Mouse (Mus musculus) liver, embryonic 13.5 days (tissue): ENCODE results near the gene Nab2. TPM values are rescaled to one million over a fixed set of nuclear protein-coding genes. Genes with fewer than 3 reads are reported as not detected.

Experiments used
- ATAC-seq: fragments of 200-750 bp; cut with Nextera tagmentation; 2 replicates; pipeline ENCODE4 v1.8.0; 2017; ENCODE audit warnings: low read depth, mild to moderate bottlenecking, moderate number of reproducible peaks, moderate library complexity
- DNase-seq: peaks from one replicate; pipeline ENCODE4 v3.0.0; 2022
- H3K27ac ChIP-seq: fragments of 300-500 bp; sonication (generic); 2 replicates; pipeline ENCODE4 v1.5.1; 2015; ENCODE audit warnings: moderate library complexity, mild to moderate bottlenecking, inconsistent platforms
- H3K27me3 ChIP-seq: fragments of 300-500 bp; sonication (generic); 2 replicates; pipeline ENCODE4 v1.6.1; 2015; ENCODE audit warnings: mild to moderate bottlenecking, inconsistent platforms
- H3K36me3 ChIP-seq: fragments of 300-500 bp; sonication (generic); 2 replicates; pipeline ENCODE4 v1.6.1; 2015; ENCODE audit warnings: mild to moderate bottlenecking, inconsistent platforms
- H3K4me1 ChIP-seq: fragments of 300-500 bp; sonication (generic); replicated peaks from 2 replicates; pipeline ENCODE4 v1.6.1; 2015; ENCODE audit warnings: inconsistent platforms
- H3K4me2 ChIP-seq: fragments of 300-500 bp; sonication (generic); 2 replicates; pipeline ENCODE4 v1.6.1; 2015; ENCODE audit warnings: inconsistent platforms, mild to moderate bottlenecking, moderate library complexity
- H3K4me3 ChIP-seq: fragments of 300-500 bp; sonication (generic); replicated peaks from 2 replicates; pipeline ENCODE4 v1.5.1; 2015; ENCODE audit warnings: mild to moderate bottlenecking, inconsistent platforms
- H3K9ac ChIP-seq: fragments of 300-500 bp; sonication (generic); 2 replicates; pipeline ENCODE4 v1.6.1; 2015; ENCODE audit warnings: mild to moderate bottlenecking, inconsistent platforms
- H3K9me3 ChIP-seq: fragments of 300-500 bp; sonication (generic); replicated peaks from 2 replicates; pipeline ENCODE4 v1.6.1; 2016; ENCODE audit warnings: inconsistent platforms
- WGBS: fragments of 180-500 bp; shearing (Covaris S2); methylation state at CpG from one replicate; pipeline ENCODE4 v1.1.7; 2015; ENCODE audit not compliant: insufficient replicate concordance; 5-methylcytosine and 5-hydroxymethylcytosine counted together
- polyA plus RNA-seq: library from polyadenylated mRNA; unstranded; fragments of >200 nt; fragmentation: Nextera tagmentation; extraction: Ambion mirVana; gene quantifications from 2 replicates; pipeline ENCODE4 v1.2.1, GENCODE M21; 2015

Nab2 gene
- polyA plus RNA-seq, 1 experiment from 2014 or later, result 1.5 TPM

GRCm38 (mm10) chr10:127620406-127621190, 47.8 kb downstream of the Nab2 start, which contains the start of gene Lrp1:
Gene Lrp1 (minus strand): TSS chr10:127621148.
- H3K4me2 ChIP-seq, result peak within 1 kb of the TSS; percentile 73
- H3K4me3 ChIP-seq, result peak within 1 kb of the TSS; percentile 58
- ATAC-seq, result peak; percentile 35; the same call in 1 of the 2 replicates
- 7% methylated on average over 27 of the region's 32 CpGs for WGBS
- H3K9ac ChIP-seq, result peak within 1 kb of the TSS; percentile 59
- peak within 1 kb of the TSS; percentile 81 for H3K27ac ChIP-seq
- H3K9me3 ChIP-seq, result no peaks in the 10 kb centered on the region
- no peak for DNase-seq
- peaks cover 37% of the 10 kb centered on the region for H3K4me1 ChIP-seq
- no peaks in the 10 kb centered on the region for H3K36me3 ChIP-seq
- H3K27me3 ChIP-seq, result peaks cover 70% of the 10 kb centered on the region

DNA sequence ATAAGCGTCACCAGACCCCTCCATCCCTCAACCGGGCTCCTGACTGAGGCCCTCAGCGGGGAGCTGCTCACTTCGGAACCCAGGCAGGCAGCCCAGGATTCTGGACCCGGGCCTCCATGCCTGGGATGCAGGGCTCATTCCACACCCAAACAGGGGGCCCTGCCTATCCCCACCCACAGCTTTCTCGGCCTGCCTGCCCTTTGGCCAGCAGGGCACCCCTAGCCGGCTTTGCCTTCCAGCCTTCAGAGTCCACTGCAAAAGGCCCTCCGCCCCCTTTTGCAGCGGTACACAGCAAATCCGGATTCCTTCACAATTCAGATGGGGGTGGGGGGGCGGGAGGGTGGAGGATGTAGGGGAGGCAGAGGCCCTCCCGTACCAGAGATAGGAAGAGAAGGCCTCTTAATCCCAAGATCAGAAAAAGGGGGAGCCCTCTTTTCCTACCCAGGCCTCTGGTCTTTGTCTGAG, 48.4 kb downstream of the Nab2 start:
- ATAC-seq, result no peak
- H3K9me3 ChIP-seq, result no peaks in the 10 kb centered on the region
- peak overlapping the region; percentile 44 for H3K9ac ChIP-seq
- H3K4me3 ChIP-seq, result peak overlapping the region; percentile 58
- peak overlapping the region; percentile 73 for H3K4me2 ChIP-seq
- H3K36me3 ChIP-seq, result no peaks in the 10 kb centered on the region
- H3K27me3 ChIP-seq, result peaks cover 76% of the 10 kb centered on the region
- peaks cover 44% of the 10 kb centered on the region for H3K4me1 ChIP-seq
- 16% methylated on average over 12 of the region's 12 CpGs for WGBS
- peak overlapping the region; percentile 74 for H3K27ac ChIP-seq
- DNase-seq, result no peak

GRCm38 (mm10) chr10:127619119-127619721, 49.1 kb downstream of the Nab2 start:
- Histone ChIP-seq H3K4me2 (peak overlapping the region; percentile 73), H3K9me3 (no peaks in the 10 kb centered on the region), H3K4me3 (peak overlapping the region; percentile 58), H3K36me3 (no peaks in the 10 kb centered on the region), H3K27ac (peak overlapping the region; percentile 74), H3K4me1 (peaks cover 51% of the 10 kb centered on the region), H3K27me3 (peaks cover 83% of the 10 kb centered on the region), H3K9ac (peak overlapping the region; percentile 30)
- ATAC-seq (no peak), DNase-seq (no peak)
- 28% methylated on average over 8 of the region's 8 CpGs for whole genome bisulfite sequencing

DNA sequence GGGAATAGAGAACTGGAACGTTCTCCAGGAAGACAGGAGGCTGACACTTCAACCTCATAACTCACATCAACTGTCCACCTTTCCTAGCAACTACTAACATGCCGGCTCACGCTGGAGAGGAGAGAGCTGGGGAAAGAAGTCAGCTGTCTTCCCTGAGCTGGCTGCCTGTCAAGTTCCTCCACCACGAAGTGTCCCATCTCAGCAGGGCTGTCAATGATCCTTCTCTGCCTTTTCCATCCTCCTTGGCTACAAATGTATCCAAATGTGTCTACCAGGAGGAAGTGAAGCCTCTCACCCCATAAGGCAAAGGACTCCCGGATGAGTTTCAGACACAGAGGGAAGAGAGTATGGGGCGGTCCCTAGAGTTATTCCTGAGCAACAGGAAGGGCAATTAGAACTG, 50.2 kb downstream of the Nab2 start:
- no peak for DNase-seq
- Histone ChIP-seq H3K9me3 (no peaks in the 10 kb centered on the region), H3K9ac (no peak overlapping the region), H3K27ac (0 out of 2 replicates have a peak overlapping the region, but pooled peaks have one; percentile 14), H3K4me2 (peak overlapping the region; percentile 73), H3K4me1 (peaks cover 61% of the 10 kb centered on the region), H3K27me3 (peaks cover 83% of the 10 kb centered on the region), H3K4me3 (no peak overlapping the region), H3K36me3 (no peaks in the 10 kb centered on the region)
- no peak for ATAC-seq
- WGBS, result 25% methylated on average over 6 of the region's 6 CpGs

GRCm38 (mm10) chr10:127617294-127617693, 51.1 kb downstream of the Nab2 start:
- Histone ChIP-seq H3K4me2 (0 out of 2 replicates have a peak overlapping the region, but pooled peaks have one; percentile 73), H3K9ac (no peak overlapping the region), H3K36me3 (no peaks in the 10 kb centered on the region), H3K4me1 (peaks cover 70% of the 10 kb centered on the region), H3K9me3 (no peaks in the 10 kb centered on the region), H3K27me3 (peaks cover 77% of the 10 kb centered on the region), H3K4me3 (no peak overlapping the region), H3K27ac (peak overlapping the region; percentile 69)
- DNase-seq (no peak), ATAC-seq (no peak)
- 42% methylated on average over 4 of the region's 4 CpGs for WGBS

DNA sequence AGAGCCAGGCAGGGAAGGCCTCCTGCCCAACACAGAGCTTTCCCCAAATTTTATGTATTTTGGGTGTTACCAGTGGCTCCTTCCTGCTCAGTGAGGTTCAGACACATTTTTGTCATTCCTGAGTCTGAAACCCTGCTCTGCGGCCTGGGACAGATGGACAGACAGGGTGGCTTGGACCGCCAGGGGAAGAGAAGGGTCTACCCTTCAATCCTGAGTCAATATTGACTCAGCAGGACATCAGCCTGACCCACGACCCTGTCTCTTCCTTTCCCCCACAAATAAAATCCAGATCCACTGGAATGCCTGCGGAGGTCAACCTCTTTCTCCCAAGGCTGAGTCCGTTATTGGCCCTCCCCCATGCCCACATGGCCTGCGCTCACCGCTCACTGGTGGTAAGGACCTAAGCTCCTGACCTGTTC, 52.1 kb downstream of the Nab2 start:
- Histone ChIP-seq H3K36me3 (peaks cover 5% of the 10 kb centered on the region; the same call in 1 of the 2 replicates), H3K9me3 (no peaks in the 10 kb centered on the region), H3K4me2 (no peak overlapping the region), H3K9ac (no peak overlapping the region), H3K27ac (peak overlapping the region; percentile 69), H3K4me3 (no peak overlapping the region), H3K4me1 (peaks cover 76% of the 10 kb centered on the region), H3K27me3 (peaks cover 67% of the 10 kb centered on the region)
- ATAC-seq (no peak), DNase-seq (no peak)
- WGBS, result 45% methylated on average over 7 of the region's 7 CpGs

- peaks cover 75% of the 10 kb centered on the region for H3K4me1 ChIP-seq
- H3K36me3 ChIP-seq, result peaks cover 8% of the 10 kb centered on the region; the same call in 1 of the 2 replicates
- 41% methylated on average over 3 of the region's 3 CpGs for WGBS
- peaks cover 62% of the 10 kb centered on the region for H3K27me3 ChIP-seq
- DNase-seq (no peak), ATAC-seq (no peak)
- H3K27ac ChIP-seq, result peak overlapping the region; percentile 69
- H3K4me2 ChIP-seq, result no peak overlapping the region
- no peaks in the 10 kb centered on the region for H3K9me3 ChIP-seq
- H3K9ac ChIP-seq, result no peak overlapping the region
- H3K4me3 ChIP-seq, result no peak overlapping the region
These were observed 52.8 kb downstream of the Nab2 start for GRCm38 (mm10) chr10:127615591-127615990.

- peaks cover 8% of the 10 kb centered on the region; the same call in 1 of the 2 replicates for H3K36me3 ChIP-seq
- H3K9me3 ChIP-seq, result no peaks in the 10 kb centered on the region
- DNase-seq, result no peak
- H3K4me3 ChIP-seq, result no peak overlapping the region
- peaks cover 75% of the 10 kb centered on the region for H3K4me1 ChIP-seq
- H3K27ac ChIP-seq, result peak overlapping the region; percentile 69; the same call in 1 of the 2 replicates
- ATAC-seq, result no peak
- H3K9ac ChIP-seq, result no peak overlapping the region
- H3K4me2 ChIP-seq, result no peak overlapping the region
- 30% methylated on average over 2 of the region's 2 CpGs for WGBS
- H3K27me3 ChIP-seq, result peaks cover 56% of the 10 kb centered on the region
These were observed 53.4 kb downstream of the Nab2 start for GRCm38 (mm10) chr10:127615034-127615374.

DNA sequence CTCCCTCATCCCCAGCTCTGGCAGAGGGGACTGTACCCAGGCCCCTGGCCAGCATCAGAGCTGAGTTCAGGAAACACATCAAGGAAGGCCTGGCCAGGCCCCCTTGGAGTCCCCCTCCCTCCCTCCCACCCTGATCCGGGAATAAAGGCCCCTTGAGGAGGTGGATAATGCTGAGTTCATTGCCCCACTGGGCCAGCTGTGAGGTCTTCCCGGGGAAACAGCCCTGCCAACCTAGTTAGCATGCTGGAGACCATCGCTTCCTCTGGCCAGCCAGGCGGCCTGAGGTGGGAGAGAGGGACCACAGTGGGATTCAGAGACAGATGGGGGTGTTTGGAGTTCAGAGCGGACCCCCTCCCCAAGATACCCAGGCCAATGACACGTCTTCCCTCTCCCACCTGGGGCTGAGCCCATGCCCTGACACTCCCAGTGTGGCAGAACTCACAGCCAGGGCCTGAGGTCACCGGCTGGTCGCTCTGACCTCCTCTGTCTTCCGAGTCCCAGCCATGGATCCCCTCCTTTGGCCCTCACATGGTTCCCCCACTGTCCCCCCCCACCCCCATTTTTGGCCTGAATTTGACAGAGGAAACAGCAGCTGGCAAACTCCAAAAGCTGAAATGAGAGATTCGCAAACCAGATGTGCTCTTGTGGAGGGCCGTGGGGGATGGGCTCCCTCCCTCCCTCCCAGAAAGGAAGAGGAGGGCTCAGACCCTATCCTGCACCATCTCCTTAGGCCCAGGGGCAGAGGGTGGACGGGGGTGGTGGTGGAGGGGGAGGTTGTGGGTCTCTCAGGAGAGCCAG, 53.9 kb downstream of the Nab2 start:
- peaks cover 75% of the 10 kb centered on the region for H3K4me1 ChIP-seq
- H3K27me3 ChIP-seq, result peaks cover 50% of the 10 kb centered on the region
- peaks cover 11% of the 10 kb centered on the region; the same call in 1 of the 2 replicates for H3K36me3 ChIP-seq
- WGBS, result 28% methylated on average over 12 of the region's 12 CpGs
- ATAC-seq, result no peak
- no peak overlapping the region for H3K4me3 ChIP-seq
- H3K9ac ChIP-seq, result no peak overlapping the region
- peak overlapping the region; percentile 69; the same call in 1 of the 2 replicates for H3K27ac ChIP-seq
- H3K4me2 ChIP-seq, result no peak overlapping the region
- H3K9me3 ChIP-seq, result no peaks in the 10 kb centered on the region
- DNase-seq, result no peak

DNA sequence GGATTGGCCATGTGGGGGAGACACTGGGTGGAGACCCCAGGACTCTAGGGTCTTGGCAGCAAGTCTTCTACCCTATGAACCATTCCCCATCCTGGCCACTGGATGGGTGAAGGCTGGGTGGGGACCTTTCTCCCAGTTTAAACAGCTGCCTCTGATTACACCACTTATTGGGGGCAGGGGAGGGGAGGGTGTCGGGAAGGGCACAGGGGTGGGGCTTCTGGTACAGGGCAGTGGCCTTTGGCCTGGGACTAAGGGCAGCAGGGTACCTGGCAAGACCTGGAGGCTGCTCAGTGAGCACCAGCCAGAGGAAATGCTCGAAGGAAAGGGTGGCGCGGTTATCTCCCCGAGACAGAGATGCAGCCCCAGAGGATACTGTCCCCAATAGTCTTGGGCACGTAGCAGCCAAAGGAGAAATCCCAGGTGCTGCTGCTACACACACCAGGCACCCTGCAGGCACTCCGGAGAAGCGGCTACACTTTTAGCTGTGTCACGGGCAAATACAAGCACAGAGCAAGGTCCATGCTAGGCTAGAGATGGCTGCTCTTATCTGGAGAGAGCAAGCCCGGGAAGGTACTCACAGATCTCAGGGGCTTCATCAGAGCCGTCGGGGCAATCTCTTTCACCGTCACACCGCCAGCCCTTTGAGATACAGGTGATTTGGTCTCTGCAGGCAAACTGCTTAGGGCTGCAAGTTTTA, 56.1 kb downstream of the Nab2 start:
- ATAC-seq (peak; percentile 63), DNase-seq (no peak)
- Histone ChIP-seq H3K4me1 (peaks cover 59% of the 10 kb centered on the region), H3K9ac (no peak overlapping the region), H3K36me3 (peaks cover 19% of the 10 kb centered on the region; the same call in 1 of the 2 replicates), H3K27me3 (peaks cover 28% of the 10 kb centered on the region), H3K9me3 (no peaks in the 10 kb centered on the region), H3K27ac (peak overlapping the region; percentile 59), H3K4me3 (no peak overlapping the region), H3K4me2 (no peak overlapping the region)
- 34% methylated on average over 14 of the region's 14 CpGs for whole genome bisulfite sequencing
